Mouse (Mus musculus): ENCODE measurements at regions not wholly inside any gene's neighbourhood (a gene's known extent, or its start where the extent isn't known, plus 50 kb on each side); places are given as distances from the start of the nearest gene placed in this dataset.

- no peak for DNase-seq (ENCODE audit: low spot score)
Measured at GRCm38 (mm10) chr4:47622851-47623743, 148.6 kb downstream of the Sec61b start.

- no peak for DNase-seq (ENCODE audit: low spot score)
Measured at GRCm38 (mm10) chr4:47630006-47630405, 155.5 kb downstream of the Sec61b start.

- DNase-seq (ENCODE audit: low spot score): no peak
Measured at GRCm38 (mm10) chr4:47630427-47630826, 156.0 kb downstream of the Sec61b start.

GRCm38 (mm10) chr4:47638876-47639494 is 164.5 kb downstream of the Sec61b start:
- DNase-seq (ENCODE audit: low spot score): no peak

- no peak for DNase-seq (ENCODE audit: low spot score)
Measured at GRCm38 (mm10) chr4:47645093-47645492, 170.6 kb downstream of the Sec61b start.

GRCm38 (mm10) chr4:47648701-47649100 is 174.2 kb downstream of the Sec61b start:
- no peak for DNase-seq (ENCODE audit: low spot score)

- no peak for DNase-seq (ENCODE audit: low spot score)
Measured at GRCm38 (mm10) chr4:47649951-47650350, 175.5 kb downstream of the Sec61b start.

- DNase-seq (ENCODE audit: low spot score): no peak
Measured at GRCm38 (mm10) chr4:47651521-47651920, 177.1 kb downstream of the Sec61b start.

- no peak for DNase-seq (ENCODE audit: low spot score)
Measured at GRCm38 (mm10) chr4:47653143-47653542, 178.7 kb downstream of the Sec61b start.

GRCm38 (mm10) chr4:47669519-47669918 is 195.1 kb downstream of the Sec61b start:
- no peak for DNase-seq (ENCODE audit: low spot score)

- no peak for DNase-seq (ENCODE audit: low spot score)
Measured at GRCm38 (mm10) chr4:47670476-47670875, 196.0 kb downstream of the Sec61b start.

GRCm38 (mm10) chr4:47671362-47671761 is 196.9 kb downstream of the Sec61b start:
- no peak for DNase-seq (ENCODE audit: low spot score)

GRCm38 (mm10) chr4:47681141-47681540 is 206.7 kb downstream of the Sec61b start:
- DNase-seq (ENCODE audit: low spot score): no peak

GRCm38 (mm10) chr4:47691207-47691606 is 216.7 kb downstream of the Sec61b start:
- no peak for DNase-seq (ENCODE audit: low spot score)

- no peak for DNase-seq (ENCODE audit: low spot score)
Measured at GRCm38 (mm10) chr4:47692654-47693053, 218.2 kb downstream of the Sec61b start.

GRCm38 (mm10) chr4:47693221-47693620 is 218.8 kb downstream of the Sec61b start:
- DNase-seq (ENCODE audit: low spot score): no peak

GRCm38 (mm10) chr4:47697071-47697470 is 222.6 kb downstream of the Sec61b start:
- no peak for DNase-seq (ENCODE audit: low spot score)

GRCm38 (mm10) chr4:47698514-47698913 is 224.1 kb downstream of the Sec61b start:
- no peak for DNase-seq (ENCODE audit: low spot score)

- no peak for DNase-seq (ENCODE audit: low spot score)
Measured at GRCm38 (mm10) chr4:47698926-47699325, 224.5 kb downstream of the Sec61b start.

GRCm38 (mm10) chr4:47703501-47703900 is 229.0 kb downstream of the Sec61b start:
- DNase-seq (ENCODE audit: low spot score): no peak

- DNase-seq (ENCODE audit: low spot score): no peak
Measured at GRCm38 (mm10) chr4:47704607-47705006, 230.1 kb downstream of the Sec61b start.

- DNase-seq (ENCODE audit: low spot score): no peak
Measured at GRCm38 (mm10) chr4:47707966-47708365, 233.5 kb downstream of the Sec61b start.

GRCm38 (mm10) chr4:47713387-47713786 is 238.9 kb downstream of the Sec61b start:
- DNase-seq (ENCODE audit: low spot score): no peak

All from urinary bladder, postnatal 14 days (tissue).